Mouse (Mus musculus): ENCODE measurements at regions not wholly inside any gene's neighbourhood (a gene's known extent, or its start where the extent isn't known, plus 50 kb on each side); places are given as distances from the start of the nearest gene placed in this dataset.

GRCm38 (mm10) chr17:15195819-15196218 lies 154.5 kb upstream of the Gm3448 start:
- no peak overlapping the region for H3K9ac ChIP-seq (ENCODE audit: low read depth, low read length)
- no peaks in the 10 kb centered on the region for H3K36me3 ChIP-seq (ENCODE audit: control insufficient read depth, insufficient read depth, low read length)
- no peak for ATAC-seq (ENCODE audit: low read depth)
- H3K27ac ChIP-seq (replicated peaks; ENCODE audit: low read depth, low read length) = no peak overlapping the region
- no peak overlapping the region for H3K4me3 ChIP-seq (ENCODE audit: low read depth, low read length)
- H3K9me3 ChIP-seq (ENCODE audit: control insufficient read depth, low read length) = no peaks in the 10 kb centered on the region
- no peaks in the 10 kb centered on the region for H3K27me3 ChIP-seq (replicated peaks; ENCODE audit: control insufficient read depth, insufficient read depth, low read length)
- H3K4me1 ChIP-seq (ENCODE audit: control insufficient read depth, insufficient read depth, low read length) = peaks cover 8% of the 10 kb centered on the region
- 84% methylated on average over 2 of the region's 2 CpGs for WGBS
- peak; percentile 10 for DNase-seq (ENCODE audit: low spot score)
- H3K4me2 ChIP-seq (ENCODE audit: low read depth, low read length) = no peak overlapping the region

- 9% methylated on average over 6 of the region's 7 CpGs for WGBS
- ATAC-seq (ENCODE audit: low read depth) (peak; percentile 86), DNase-seq (ENCODE audit: low spot score) (peak; percentile 89)
- H3K4me2 ChIP-seq (ENCODE audit: low read depth, low read length) = no peak overlapping the region
- H3K9ac ChIP-seq (ENCODE audit: low read depth, low read length) = no peak overlapping the region
- H3K9me3 ChIP-seq (ENCODE audit: control insufficient read depth, low read length) = no peaks in the 10 kb centered on the region
- no peaks in the 10 kb centered on the region for H3K36me3 ChIP-seq (ENCODE audit: control insufficient read depth, insufficient read depth, low read length)
- H3K27me3 ChIP-seq (replicated peaks; ENCODE audit: control insufficient read depth, insufficient read depth, low read length) = no peaks in the 10 kb centered on the region
- H3K4me3 ChIP-seq (ENCODE audit: low read depth, low read length) = no peak overlapping the region
- H3K27ac ChIP-seq (replicated peaks; ENCODE audit: low read depth, low read length) = no peak overlapping the region
- H3K4me1 ChIP-seq (ENCODE audit: control insufficient read depth, insufficient read depth, low read length) = peaks cover 8% of the 10 kb centered on the region
These were observed 153.6 kb upstream of the Gm3448 start for GRCm38 (mm10) chr17:15194894-15195461.

- 30% methylated on average over 6 of the region's 6 CpGs for WGBS
- Histone ChIP-seq H3K4me3 (ENCODE audit: low read depth, low read length) (no peak overlapping the region), H3K27me3 (replicated peaks; ENCODE audit: control insufficient read depth, insufficient read depth, low read length) (no peaks in the 10 kb centered on the region), H3K9me3 (ENCODE audit: control insufficient read depth, low read length) (no peaks in the 10 kb centered on the region), H3K4me1 (ENCODE audit: control insufficient read depth, insufficient read depth, low read length) (peaks cover 8% of the 10 kb centered on the region), H3K4me2 (ENCODE audit: low read depth, low read length) (no peak overlapping the region), H3K9ac (ENCODE audit: low read depth, low read length) (no peak overlapping the region), H3K36me3 (ENCODE audit: control insufficient read depth, insufficient read depth, low read length) (no peaks in the 10 kb centered on the region), H3K27ac (replicated peaks; ENCODE audit: low read depth, low read length) (no peak overlapping the region)
- ATAC-seq (ENCODE audit: low read depth) (no peak), DNase-seq (ENCODE audit: low spot score) (peak; percentile 67)
These were observed 152.5 kb upstream of the Gm3448 start for GRCm38 (mm10) chr17:15193831-15194230.

- Histone ChIP-seq H3K27ac (replicated peaks; ENCODE audit: low read depth, low read length) (no peak overlapping the region), H3K9me3 (ENCODE audit: control insufficient read depth, low read length) (no peaks in the 10 kb centered on the region), H3K4me2 (ENCODE audit: low read depth, low read length) (no peak overlapping the region), H3K27me3 (replicated peaks; ENCODE audit: control insufficient read depth, insufficient read depth, low read length) (no peaks in the 10 kb centered on the region), H3K36me3 (ENCODE audit: control insufficient read depth, insufficient read depth, low read length) (no peaks in the 10 kb centered on the region), H3K4me3 (ENCODE audit: low read depth, low read length) (no peak overlapping the region), H3K4me1 (ENCODE audit: control insufficient read depth, insufficient read depth, low read length) (peaks cover 8% of the 10 kb centered on the region), H3K9ac (ENCODE audit: low read depth, low read length) (no peak overlapping the region)
- DNase-seq (ENCODE audit: low spot score) (peak; percentile 27), ATAC-seq (ENCODE audit: low read depth) (no peak)
- 31% methylated on average over 7 of the region's 7 CpGs for WGBS
These were observed 151.5 kb upstream of the Gm3448 start for GRCm38 (mm10) chr17:15192840-15193239.

GRCm38 (mm10) chr17:15185217-15185616 lies 143.9 kb upstream of the Gm3448 start:
- Histone ChIP-seq H3K4me1 (ENCODE audit: control insufficient read depth, insufficient read depth, low read length) (no peaks in the 10 kb centered on the region), H3K9me3 (ENCODE audit: control insufficient read depth, low read length) (no peaks in the 10 kb centered on the region), H3K4me3 (ENCODE audit: low read depth, low read length) (no peak overlapping the region), H3K36me3 (ENCODE audit: control insufficient read depth, insufficient read depth, low read length) (no peaks in the 10 kb centered on the region), H3K27ac (replicated peaks; ENCODE audit: low read depth, low read length) (no peak overlapping the region), H3K9ac (ENCODE audit: low read depth, low read length) (no peak overlapping the region), H3K27me3 (replicated peaks; ENCODE audit: control insufficient read depth, insufficient read depth, low read length) (no peaks in the 10 kb centered on the region; the same call in 1 of the 2 replicates), H3K4me2 (ENCODE audit: low read depth, low read length) (no peak overlapping the region)
- peak; percentile 83; the same call in 1 of the 2 replicates for ATAC-seq (ENCODE audit: low read depth)
- WGBS = 9% methylated on average over 5 of the region's 5 CpGs
- DNase-seq (ENCODE audit: low spot score) = peak; percentile 65

GRCm38 (mm10) chr17:15183800-15184199 lies 142.5 kb upstream of the Gm3448 start:
- Histone ChIP-seq H3K4me3 (ENCODE audit: low read depth, low read length) (no peak overlapping the region), H3K27ac (replicated peaks; ENCODE audit: low read depth, low read length) (no peak overlapping the region), H3K4me1 (ENCODE audit: control insufficient read depth, insufficient read depth, low read length) (no peaks in the 10 kb centered on the region), H3K4me2 (ENCODE audit: low read depth, low read length) (no peak overlapping the region), H3K27me3 (replicated peaks; ENCODE audit: control insufficient read depth, insufficient read depth, low read length) (no peaks in the 10 kb centered on the region; the same call in 1 of the 2 replicates), H3K9me3 (ENCODE audit: control insufficient read depth, low read length) (no peaks in the 10 kb centered on the region), H3K36me3 (ENCODE audit: control insufficient read depth, insufficient read depth, low read length) (no peaks in the 10 kb centered on the region), H3K9ac (ENCODE audit: low read depth, low read length) (no peak overlapping the region)
- ATAC-seq (ENCODE audit: low read depth) = no peak
- no peak for DNase-seq (ENCODE audit: low spot score)
- 60% methylated on average over 6 of the region's 6 CpGs for WGBS

GRCm38 (mm10) chr17:15182105-15182504 lies 140.8 kb upstream of the Gm3448 start:
- no peak for ATAC-seq (ENCODE audit: low read depth)
- no peak overlapping the region for H3K4me3 ChIP-seq (ENCODE audit: low read depth, low read length)
- WGBS = 35% methylated on average over 4 of the region's 4 CpGs
- H3K4me2 ChIP-seq (ENCODE audit: low read depth, low read length) = no peak overlapping the region
- H3K4me1 ChIP-seq (ENCODE audit: control insufficient read depth, insufficient read depth, low read length) = no peaks in the 10 kb centered on the region
- no peak overlapping the region for H3K9ac ChIP-seq (ENCODE audit: low read depth, low read length)
- DNase-seq (ENCODE audit: low spot score) = peak; percentile 25
- H3K27me3 ChIP-seq (replicated peaks; ENCODE audit: control insufficient read depth, insufficient read depth, low read length) = no peaks in the 10 kb centered on the region; the same call in 1 of the 2 replicates
- no peak overlapping the region for H3K27ac ChIP-seq (replicated peaks; ENCODE audit: low read depth, low read length)
- no peaks in the 10 kb centered on the region for H3K36me3 ChIP-seq (ENCODE audit: control insufficient read depth, insufficient read depth, low read length)
- H3K9me3 ChIP-seq (ENCODE audit: control insufficient read depth, low read length) = no peaks in the 10 kb centered on the region

- Histone ChIP-seq H3K27me3 (replicated peaks; ENCODE audit: control insufficient read depth, insufficient read depth, low read length) (no peaks in the 10 kb centered on the region; the same call in 1 of the 2 replicates), H3K36me3 (ENCODE audit: control insufficient read depth, insufficient read depth, low read length) (no peaks in the 10 kb centered on the region), H3K4me2 (ENCODE audit: low read depth, low read length) (no peak overlapping the region), H3K4me1 (ENCODE audit: control insufficient read depth, insufficient read depth, low read length) (no peaks in the 10 kb centered on the region), H3K9me3 (ENCODE audit: control insufficient read depth, low read length) (no peaks in the 10 kb centered on the region), H3K9ac (ENCODE audit: low read depth, low read length) (no peak overlapping the region), H3K27ac (replicated peaks; ENCODE audit: low read depth, low read length) (no peak overlapping the region), H3K4me3 (ENCODE audit: low read depth, low read length) (no peak overlapping the region)
- 23% methylated on average over 10 of the region's 10 CpGs for WGBS
- ATAC-seq (ENCODE audit: low read depth) (no peak), DNase-seq (ENCODE audit: low spot score) (no peak)
These were observed 139.0 kb upstream of the Gm3448 start for GRCm38 (mm10) chr17:15180223-15180860.

Data from embryonic facial prominence, embryonic 14.5 days (tissue).